Mouse (Mus musculus): ENCODE results near the gene Fgf18. TPM values are rescaled to one million over a fixed set of nuclear protein-coding genes. Genes with fewer than 3 reads are reported as not detected.

The Fgf18 gene
- polyA plus RNA-seq, 1 experiment from 2014 or later = 1.7 TPM

Other genes starting within 250 kb of the Fgf18 start
- gene Npm1, start 15.8 kb upstream of the Fgf18 start, polyA plus RNA-seq (2015; fragmentation: Nextera tagmentation; extraction: Ambion mirVana) = 999 and 1,010 TPM in 2 replicates
- 0.14 TPM in 1 of 2 replicates, not detected in the other for gene Tlx3, start 56.2 kb upstream of the Fgf18 start, polyA plus RNA-seq (2015; fragmentation: Nextera tagmentation; extraction: Ambion mirVana)
- not detected in 2 replicates for gene Gm12117, start 129.3 kb upstream of the Fgf18 start, polyA plus RNA-seq (2015; fragmentation: Nextera tagmentation; extraction: Ambion mirVana)

Data from kidney, embryonic 16.5 days (tissue).